Mouse (Mus musculus) left cerebral cortex, adult 11 months (tissue): Measurements from ENCODE around the gene AI661453.
"Not testable (repeated sequence)": the region's sequence is repeated elsewhere in the genome, so short reads cannot be mapped to it uniquely, and the experiment has no call there.

Experiments
- DNase-seq: peaks from one replicate; pipeline ENCODE4 v3.0.0; 2022; ENCODE audit warnings: low spot score

AI661453 gene

GRCm38 (mm10) chr17:47502707-47503045 is 66.3 kb downstream of the AI661453 start:
- not testable (repeated sequence) for DNase-seq

- no peak for DNase-seq
Observed at GRCm38 (mm10) chr17:47503689-47504088, 67.3 kb downstream of the AI661453 start.

GRCm38 (mm10) chr17:47504228-47504627 is 67.8 kb downstream of the AI661453 start:
- DNase-seq: no peak

GRCm38 (mm10) chr17:47504941-47505346 is 68.5 kb downstream of the AI661453 start, which contains the start of gene Ccnd3:
Gene Ccnd3, plus strand, starts transcription at chr17:47505051.
- peak; percentile 44 for DNase-seq

GRCm38 (mm10) chr17:47505566-47505965 is 69.2 kb downstream of the AI661453 start:
- DNase-seq: no peak

- no peak for DNase-seq
Observed at GRCm38 (mm10) chr17:47506042-47506441, 69.6 kb downstream of the AI661453 start.

GRCm38 (mm10) chr17:47506697-47507096 is 70.3 kb downstream of the AI661453 start:
- no peak for DNase-seq

GRCm38 (mm10) chr17:47507523-47507922 is 71.1 kb downstream of the AI661453 start:
- DNase-seq: no peak

- peak; percentile 88 for DNase-seq
Observed at GRCm38 (mm10) chr17:47508012-47508608, 71.7 kb downstream of the AI661453 start.

GRCm38 (mm10) chr17:47509031-47509705 is 72.8 kb downstream of the AI661453 start:
- DNase-seq: no peak

GRCm38 (mm10) chr17:47511111-47512020 is 75.0 kb downstream of the AI661453 start:
- peak; percentile 94 for DNase-seq

- DNase-seq: no peak
Observed at GRCm38 (mm10) chr17:47512956-47513775, 76.8 kb downstream of the AI661453 start.

- no peak for DNase-seq
Observed at GRCm38 (mm10) chr17:47515180-47515844, 78.9 kb downstream of the AI661453 start.

- no peak for DNase-seq
Observed at GRCm38 (mm10) chr17:47516232-47516631, 79.8 kb downstream of the AI661453 start.

- no peak for DNase-seq
Observed at GRCm38 (mm10) chr17:47518205-47518604, 81.8 kb downstream of the AI661453 start.
